Mouse (Mus musculus) CH12.LX (cell line): ENCODE results near the gene Stk25. TPM values are rescaled to one million over a fixed set of nuclear protein-coding genes. Genes with fewer than 3 reads are reported as not detected.

Experiments used
- DNase-seq: peaks from one replicate; pipeline ENCODE4 v3.0.0-alpha.2; 2013; ENCODE audit errors: extremely low read depth
- H3K27ac ChIP-seq: 2 replicates; pipeline ENCODE4 v1.5.1; 2012; ENCODE audit warnings: low read depth, mild to moderate bottlenecking, control low read depth, moderate library complexity; ENCODE audit not compliant: insufficient read depth
- H3K27me3 ChIP-seq: replicated peaks from 2 replicates; pipeline ENCODE3; 2012; ENCODE audit warnings: inconsistent platforms
- H3K36me3 ChIP-seq, 2 experiments: replicated peaks in 1 of 2; 2 replicates each; pipeline versions ENCODE3 to v1.6.1; 2012; ENCODE audit warnings: inconsistent platforms in 1 of 2, low read length in 1 of 2, mild to moderate bottlenecking in 1 of 2, mixed read lengths in 1 of 2, moderate library complexity in 1 of 2; ENCODE audit not compliant: control insufficient read depth in 1 of 2, insufficient read depth in 1 of 2
- H3K4me1 ChIP-seq, 2 experiments: 2 replicates each; pipeline ENCODE4 v1.6.1; 2012; ENCODE audit warnings: inconsistent platforms in 1 of 2, moderate library complexity in 1 of 2; ENCODE audit not compliant: insufficient read depth in 2 of 2, control insufficient read depth in 1 of 2
- H3K4me2 ChIP-seq: 2 replicates; pipeline ENCODE4 v1.6.1; 2012; ENCODE audit warnings: low read depth, mild to moderate bottlenecking, control low read depth; ENCODE audit not compliant: poor library complexity, insufficient read depth, severe bottlenecking
- H3K4me3 ChIP-seq, 3 experiments: fragments of 150-350 bp in 1 of 3; sonication (generic) in 1 of 3; replicated peaks in 1 of 3; 2 replicates each; pipeline versions ENCODE3 to v1.5.1; 2011 to 2012; ENCODE audit warnings: low read depth in 2 of 3, low read length in 2 of 3, mild to moderate bottlenecking in 2 of 3, moderate library complexity in 2 of 3, control low read depth in 1 of 3, improper control_type of control experiment in 1 of 3, inconsistent platforms in 1 of 3, mixed read lengths in 1 of 3; ENCODE audit not compliant: poor library complexity in 1 of 3
- H3K79me2 ChIP-seq: replicated peaks from 2 replicates; pipeline ENCODE4 v1.6.1; 2012; ENCODE audit warnings: mild to moderate bottlenecking, moderate library complexity; ENCODE audit not compliant: control insufficient read depth, poor library complexity, insufficient read depth, severe bottlenecking; ENCODE audit errors: extremely low read depth
- H3K9ac ChIP-seq: 2 replicates; pipeline ENCODE4 v1.6.1; 2012; ENCODE audit warnings: low read depth, mild to moderate bottlenecking, control low read depth, moderate library complexity; ENCODE audit not compliant: insufficient read depth
- H3K9me3 ChIP-seq: replicated peaks from 2 replicates; pipeline ENCODE3; 2012; ENCODE audit warnings: low read length, inconsistent platforms, mixed read lengths
- CTCF ChIP-seq, 2 experiments: IDR thresholded peaks in 1 of 2; conservative IDR thresholded peaks in 1 of 2; 2 replicates each; pipeline ENCODE4 v1.5.1; 2011 to 2012; ENCODE audit warnings: low read depth in 2 of 2, low read length in 2 of 2, improper control_type of control experiment in 1 of 2, inconsistent platforms in 1 of 2, mild to moderate bottlenecking in 1 of 2, moderate library complexity in 1 of 2
- E2F4 ChIP-seq: IDR thresholded peaks from 2 replicates; pipeline ENCODE4 v1.6.1; 2011; ENCODE audit warnings: low read depth, low read length, improper control_type of control experiment; ENCODE audit not compliant: insufficient replicate concordance
- EP300 ChIP-seq: IDR thresholded peaks from 2 replicates; pipeline ENCODE4 v1.6.1; 2011; ENCODE audit warnings: low read length, improper control_type of control experiment
- ETS1 ChIP-seq: conservative IDR thresholded peaks from 2 replicates; pipeline ENCODE4 v1.6.1; 2012; ENCODE audit warnings: low read depth, mild to moderate bottlenecking, inconsistent platforms, low read length, improper control_type of control experiment, moderate library complexity
- GABPA ChIP-seq: IDR thresholded peaks from 2 replicates; pipeline ENCODE4 v1.6.1; 2012; ENCODE audit warnings: low read depth, low read length, improper control_type of control experiment, inconsistent platforms; ENCODE audit not compliant: insufficient replicate concordance
- JUN ChIP-seq: IDR thresholded peaks from 2 replicates; pipeline ENCODE4 v1.6.1; 2011; ENCODE audit warnings: low read depth, mild to moderate bottlenecking, low read length, improper control_type of control experiment, moderate library complexity; ENCODE audit not compliant: insufficient read depth
- KAT2A ChIP-seq: IDR thresholded peaks from 2 replicates; pipeline ENCODE4 v1.6.1; 2012; ENCODE audit warnings: low read length, improper control_type of control experiment, inconsistent platforms; ENCODE audit not compliant: insufficient replicate concordance
- MAX ChIP-seq: IDR thresholded peaks from 2 replicates; pipeline ENCODE4 v1.6.1; 2011; ENCODE audit warnings: low read length, improper control_type of control experiment
- MAZ ChIP-seq: IDR thresholded peaks from 2 replicates; pipeline ENCODE4 v1.6.1; 2012; ENCODE audit warnings: low read depth, mild to moderate bottlenecking, inconsistent platforms, low read length, improper control_type of control experiment, moderate library complexity
- NELFE ChIP-seq: IDR thresholded peaks from 2 replicates; pipeline ENCODE4 v1.6.1; 2011; ENCODE audit warnings: low read depth, low read length, improper control_type of control experiment
- NRF1 ChIP-seq: IDR thresholded peaks from 2 replicates; pipeline ENCODE4 v1.6.1; 2014; ENCODE audit warnings: low read depth, mild to moderate bottlenecking, inconsistent platforms, low read length, improper control_type of control experiment, moderate library complexity
- PAX5 ChIP-seq: IDR thresholded peaks from 2 replicates; pipeline ENCODE4 v1.6.1; 2012; ENCODE audit warnings: low read length, inconsistent platforms, mixed read lengths
- POLR2AphosphoS2 ChIP-seq: IDR thresholded peaks from 2 replicates; pipeline ENCODE4 v1.6.1; 2011; ENCODE audit warnings: low read depth, low read length, improper control_type of control experiment
- RAD21 ChIP-seq: IDR thresholded peaks from 2 replicates; pipeline ENCODE4 v1.6.1; 2011; ENCODE audit warnings: low read depth, mild to moderate bottlenecking, low read length, improper control_type of control experiment, moderate library complexity
- RCOR1 ChIP-seq: conservative IDR thresholded peaks from 2 replicates; pipeline ENCODE4 v1.6.1; 2012; ENCODE audit warnings: low read depth, mild to moderate bottlenecking, inconsistent platforms, low read length, improper control_type of control experiment
- SIN3A ChIP-seq: IDR thresholded peaks from 2 replicates; pipeline ENCODE4 v1.6.1; 2012; ENCODE audit warnings: low read length, improper control_type of control experiment, inconsistent platforms
- SMC3 ChIP-seq: IDR thresholded peaks from 2 replicates; pipeline ENCODE4 v1.6.1; 2011; ENCODE audit warnings: low read depth, low read length, improper control_type of control experiment
- TCF12 ChIP-seq: IDR thresholded peaks from 2 replicates; pipeline ENCODE4 v1.6.1; 2014; ENCODE audit warnings: low read depth, mild to moderate bottlenecking, inconsistent platforms, low read length, improper control_type of control experiment
- UBTF ChIP-seq: IDR thresholded peaks from 2 replicates; pipeline ENCODE4 v1.6.1; 2012; ENCODE audit warnings: low read depth, mild to moderate bottlenecking, inconsistent platforms, low read length, improper control_type of control experiment, moderate library complexity
- USF2 ChIP-seq: conservative IDR thresholded peaks from 2 replicates; pipeline ENCODE4 v1.6.1; 2011; ENCODE audit warnings: low read depth, low read length, improper control_type of control experiment
- dilution Hi-C: fragments of 300-500 bp; cut with MboI; formaldehyde crosslinking; loops from 2 replicates; pipeline ENCODE4 v1.14.3; 2020; ENCODE audit warnings: low sequenced_read_pairs; ENCODE audit not compliant: extremely low pct_unique_long_range_greater_than_20kb, extremely low pct_ligation_motif_present
- in situ Hi-C: fragments of 300-500 bp; cut with MboI; formaldehyde crosslinking; loops from 3 replicates; pipeline ENCODE4 v1.14.3; 2019; ENCODE audit warnings: low sequenced_read_pairs, low pct_ligation_motif_present, low pct_unique_long_range_greater_than_20kb, mixed read lengths
- polyA plus RNA-seq: library from polyadenylated mRNA; unstranded; fragments of >175 nt; gene quantifications from 2 replicates; pipeline ENCODE4 v1.2.1, GENCODE M21; 2012; ENCODE audit warnings: low read depth; ENCODE audit not compliant: insufficient read length
- total RNA-seq, 2 experiments: library from RNA; depleted of rRNA; stranded (reverse); fragments of 300-350 nt in 1 of 2; fragments of >200 nt in 1 of 2; gene quantifications; 2 replicates each; pipeline ENCODE4 v1.2.3; 2012 to 2014

The Stk25 gene
- total and polyA plus RNA-seq, 3 experiments = 24.9 to 45.1 (median 32.0) TPM

GRCm38 (mm10) chr1:93693943-93694342, 35.5 kb upstream of the Stk25 start:
- dilution Hi-C loops (no loop called here), in situ Hi-C loops (no loop called here)
- no peak overlapping the region for H3K9ac ChIP-seq

GRCm38 (mm10) chr1:93693502-93693901, 35.0 kb upstream of the Stk25 start:
- no peak overlapping the region for H3K27ac ChIP-seq
- no peaks in the 10 kb centered on the region for H3K27me3 ChIP-seq
- dilution Hi-C loops (no loop called here), in situ Hi-C loops (no loop called here)
- DNase-seq = no peak
- peaks cover 0 to 2% of the 10 kb centered on the region in 2 experiments for H3K36me3 ChIP-seq
- H3K79me2 ChIP-seq = no peaks in the 10 kb centered on the region
- no peak for TF ChIP-seq RAD21
- TF ChIP-seq NELFE = no peak
- TF ChIP-seq PAX5 = no peak
- no peak for TF ChIP-seq ETS1
- no peak for TF ChIP-seq USF2
- TF ChIP-seq MAZ = no peak
- no peak for TF ChIP-seq NRF1
- no peak for TF ChIP-seq KAT2A
- no peak for TF ChIP-seq UBTF
- no peak for TF ChIP-seq EP300
- no peak for TF ChIP-seq RCOR1
- TF ChIP-seq SIN3A = no peak
- no peak for TF ChIP-seq CTCF (conservative IDR thresholded peaks at IDR 0.05 in 1 of 2, IDR thresholded peaks at IDR 0.05 in 1 of 2; ENCODE audit: low read depth in 2 of 2, low read length in 2 of 2)
- H3K9me3 ChIP-seq = no peaks in the 10 kb centered on the region
- no peak overlapping the region for H3K4me2 ChIP-seq
- H3K9ac ChIP-seq = no peak overlapping the region
- peaks cover 0 to 12% of the 10 kb centered on the region in 2 experiments; a peak in 2 of 4 replicates for H3K4me1 ChIP-seq
- no peak overlapping the region for H3K4me3 ChIP-seq

More at GRCm38 (mm10) chr1:93693943-93694342, 35.5 kb upstream of the Stk25 start:
- Histone ChIP-seq H3K27me3 (no peaks in the 10 kb centered on the region), H3K27ac (no peak overlapping the region), H3K36me3 (peaks cover 0 to 4% of the 10 kb centered on the region in 2 experiments), H3K79me2 (no peaks in the 10 kb centered on the region), H3K4me3 (no peak overlapping the region), H3K4me1 (peaks cover 0 to 16% of the 10 kb centered on the region in 2 experiments; a peak in 2 of 4 replicates), H3K4me2 (no peak overlapping the region)
- DNase-seq = no peak
- no peak for TF ChIP-seq JUN
- TF ChIP-seq MAX = no peak
- no peak for TF ChIP-seq POLR2AphosphoS2
- no peak for TF ChIP-seq GABPA
- TF ChIP-seq E2F4 = no peak
- TF ChIP-seq KAT2A = no peak
- TF ChIP-seq SIN3A = no peak
- no peak for TF ChIP-seq SMC3
- no peak for TF ChIP-seq TCF12
- TF ChIP-seq, all 38 proteins: peak for 0
- H3K9me3 ChIP-seq = no peaks in the 10 kb centered on the region
